ENCODE assay signal across 10 mouse cellular contexts in genomic region chr7:19935961-19936360, GRCm38 (mm10). TPM values are rescaled to one million over a fixed set of nuclear protein-coding genes. Genes with fewer than 3 reads are reported as not detected.
DNase-seq lines count a peak whose midpoint lies in the region; TF ChIP-seq lines count a peak whose summit lies in the region.
"Had no signal": no experiment of that assay in that cellular context is flagged by ENCODE, and none has a peak within 500 bp of the region (broad histone marks: within the 10 kb centered on the region; RNA-seq: fewer than 3 reads in every experiment).

No protein-coding gene starts in this region.

- TF ChIP-seq CTCF in E14TG2a.4 (conservative IDR thresholded peaks at IDR 0.05; ENCODE audit: low read length): no peak
- TF ChIP-seq CTCF in lung, adult 2 months (IDR thresholded peaks at IDR 0.05; ENCODE audit: insufficient read depth, low read length): no peak

- peaks cover 74% of the 10 kb centered on the region for H3K4me1 ChIP-seq in E14TG2a.4 (replicated peaks; ENCODE audit: low read depth, low read length)
- H3K4me1 ChIP-seq in lung, adult 2 months (ENCODE audit: control insufficient read depth, insufficient read depth, low read length): peaks cover 19% of the 10 kb centered on the region

- peak; percentile 65 for DNase-seq in adipocyte (ENCODE audit: low spot score)
- DNase-seq in heart, postnatal 10 days: peak; percentile 55 to 68
- peak; percentile 59 for DNase-seq in lung, adult 2 months
- no peak for DNase-seq in cerebellum, postnatal 25 days
- DNase-seq in right cerebral cortex, postnatal 14 days: no peak
- no peak for DNase-seq in left cerebral cortex, postnatal 36 days (ENCODE audit: low spot score in 2 of 2)

- intact Hi-C loops in heart, postnatal 10 days (cut with DNase I): loop anchor here (2.0 kb wide), 1 partner anchor 21 kb away; no protein-coding TSS in a partner anchor
- intact Hi-C loops in left cerebral cortex, postnatal 36 days (cut with DNase I): no loop called here

- no peaks in the 10 kb centered on the region for H3K27me3 ChIP-seq in E14TG2a.4 (ENCODE audit: insufficient read depth, low read length)

- 0 out of 2 replicates have a peak, but pooled peaks cover 3% of the 10 kb centered on the region for H3K36me3 ChIP-seq in E14TG2a.4 (ENCODE audit: insufficient read depth, low read length)
- H3K36me3 ChIP-seq: limb, embryonic 12.5 days had no signal

- peak overlapping the region; percentile 35; the same call in 1 of the 2 replicates for H3K4me3 ChIP-seq in E14TG2a.4 (replicated peaks; ENCODE audit: low read length)
- no peak overlapping the region for H3K4me3 ChIP-seq in lung, adult 2 months (replicated peaks; ENCODE audit: extremely low read depth, low read depth, low read length)
- H3K4me3 ChIP-seq: limb, embryonic 12.5 days had no signal

- 33% methylated on average over 6 of the region's 6 CpGs for WGBS in lung, adult 2 months

- H3K9me3 ChIP-seq in E14TG2a.4 (ENCODE audit: low read length): no peaks in the 10 kb centered on the region
- H3K9me3 ChIP-seq: limb, embryonic 12.5 days had no signal

- TF ChIP-seq POLR2A in lung, adult 2 months (IDR thresholded peaks at IDR 0.05; ENCODE audit: borderline replicate concordance, extremely low read depth, low read depth, low read length): no peak

RNA-seq across cellular contexts. Expression of gene Igsf23, which starts 14.6 kb away (rescaled TPM):
- total RNA-seq in heart, postnatal 10 days (2021): 1 to 10 TPM; 1.4 to 3.6 TPM
- polyA plus RNA-seq in lung, adult 2 months (2012; rRNA removed): 1.2 and 1.9 TPM in 2 replicates
- not detected for total RNA-seq in left cerebral cortex, postnatal 36 days (2021)
- polyA plus RNA-seq: cortical plate, adult 2 months; midbrain, embryonic 16.5 days had no signal

RNA-seq across cellular contexts. Expression of gene Pvr, which starts 15.0 kb away (rescaled TPM):
- total RNA-seq in heart, postnatal 10 days (2021): 10 to 100 TPM; 21.2 to 23.1 TPM
- 23.7 and 24.7 TPM in 2 replicates for polyA plus RNA-seq in lung, adult 2 months (2012; rRNA removed)
- total RNA-seq in left cerebral cortex, postnatal 36 days (2021): 10 to 100 TPM; 10.7 to 12.0 TPM

RNA-seq across cellular contexts. Expression of gene Ceacam20, which starts 29.3 kb away (rescaled TPM):
- total RNA-seq in heart, postnatal 10 days (2021): not detected
- polyA plus RNA-seq in lung, adult 2 months (2012; rRNA removed): 0.06 and 0.33 TPM in 2 replicates
- not detected for total RNA-seq in left cerebral cortex, postnatal 36 days (2021)
- polyA plus RNA-seq: cortical plate, adult 2 months; limb, embryonic 12.5 days; midbrain, embryonic 16.5 days had no signal

RNA-seq across cellular contexts. Expression of gene Ceacam19, which starts 48.2 kb away (rescaled TPM):
- total RNA-seq in heart, postnatal 10 days (2021): not detected
- 2.0 TPM in 1 of 2 replicates, not detected in the other for polyA plus RNA-seq in lung, adult 2 months (2012; rRNA removed)
- total RNA-seq in left cerebral cortex, postnatal 36 days (2021): not detected
- polyA plus RNA-seq: cortical plate, adult 2 months; limb, embryonic 12.5 days; midbrain, embryonic 16.5 days had no signal

RNA-seq across cellular contexts. Expression of gene Nlrp9b, which starts 55.3 kb away (rescaled TPM):
- not detected for total RNA-seq in heart, postnatal 10 days (2021)
- not detected in 2 replicates for polyA plus RNA-seq in lung, adult 2 months (2012; rRNA removed)
- total RNA-seq in left cerebral cortex, postnatal 36 days (2021): not detected
- polyA plus RNA-seq: cortical plate, adult 2 months; limb, embryonic 12.5 days; midbrain, embryonic 16.5 days had no signal

Comparison
In these comparisons a context has a peak if more than half of its experiments do, and no peak if none do; other contexts are left out.
1. DNase-seq: peak in adipocyte (single experiment), heart, postnatal 10 days (2 of 2) and lung, adult 2 months (single experiment); none in cerebellum, postnatal 25 days (0 of 2), right cerebral cortex, postnatal 14 days (single experiment) and left cerebral cortex, postnatal 36 days (0 of 2).